Mouse (Mus musculus) cortical plate, adult 2 months (tissue): ENCODE data around the gene Col3a1.

Experiments
- CTCF ChIP-seq: fragments of 200-500 bp; IDR thresholded peaks from 2 replicates; pipeline ENCODE4 v1.5.1; 2011; ENCODE audit warnings: mild to moderate bottlenecking, control low read depth, low read length; ENCODE audit not compliant: insufficient read depth; ENCODE audit errors: extremely low read depth
- POLR2A ChIP-seq: fragments of 200-500 bp; IDR thresholded peaks from 2 replicates; pipeline ENCODE4 v1.6.1; 2011; ENCODE audit warnings: mild to moderate bottlenecking, low read length, control low read depth; ENCODE audit not compliant: insufficient read depth; ENCODE audit errors: extremely low read depth

GRCm38 (mm10) chr1:45269421-45269820 lies 41.9 kb upstream of the Col3a1 start:
- TF ChIP-seq CTCF (no peak), POLR2A (no peak)
